28 mouse cellular contexts compared by ENCODE assay signal in the genomic region with DNA sequence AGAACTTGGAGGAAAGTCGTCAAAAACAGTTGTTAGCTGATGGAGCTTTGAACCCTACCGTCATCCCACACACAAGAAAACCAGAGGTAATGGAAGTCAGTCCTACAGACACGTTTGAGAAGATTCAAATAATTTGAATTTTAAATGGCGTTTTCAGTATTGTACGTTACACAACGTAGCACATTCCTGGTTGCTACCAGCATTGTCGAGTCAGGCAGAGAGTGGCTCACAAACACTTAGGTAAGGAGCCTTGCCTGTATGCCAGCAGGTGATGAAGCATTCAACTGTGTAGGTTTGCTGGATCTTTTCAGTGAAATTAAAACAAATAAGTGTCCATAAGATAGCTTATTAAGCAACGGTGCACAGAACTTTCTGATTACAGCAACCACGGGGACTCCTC. TPM values are rescaled to one million over a fixed set of nuclear protein-coding genes. Genes with fewer than 3 reads are reported as not detected.
DNase-seq lines count a peak whose midpoint lies in the region; ATAC-seq and TF ChIP-seq lines count a peak whose summit lies in the region.
"Had no signal": no experiment of that assay in that cellular context is flagged by ENCODE, and none has a peak within 500 bp of the region (broad histone marks: within the 10 kb centered on the region; RNA-seq: fewer than 3 reads in every experiment).

No protein-coding gene starts in this region.

- DNase-seq in forebrain, embryonic 11.5 days (ENCODE audit: low spot score), result no peak
- DNase-seq in forebrain, postnatal 0 days, result no peak
- DNase-seq in hindbrain, postnatal 0 days (ENCODE audit: low spot score), result no peak
- DNase-seq in forebrain, embryonic 14.5 days (ENCODE audit: low spot score), result no peak
- no peak for DNase-seq in right cerebral cortex, postnatal 4 days
- no peak for DNase-seq in lung, postnatal 4 days
- DNase-seq: adrenal gland, adult 2 months; cerebellum, adult 2 months; cerebellum, postnatal 25 days; gastrocnemius, postnatal 25 days; heart, adult 18-20 months; kidney, adult 11 months; kidney, postnatal 14 days; layer of hippocampus, adult 9-11 months; liver; lung, adult 2 months; lung, postnatal 10 days; right cerebral cortex, adult 18-20 months had no signal

- H3K4me3 ChIP-seq in forebrain, embryonic 11.5 days (ENCODE audit: low read depth, low read length), result no peak overlapping the region
- no peak overlapping the region for H3K4me3 ChIP-seq in forebrain, postnatal 0 days (ENCODE audit: low read depth, low read length)
- no peak overlapping the region for H3K4me3 ChIP-seq in hindbrain, embryonic 12.5 days
- H3K4me3 ChIP-seq in hindbrain, postnatal 0 days (ENCODE audit: low read length), result no peak overlapping the region
- no peak overlapping the region for H3K4me3 ChIP-seq in forebrain, embryonic 14.5 days (ENCODE audit: low read depth, low read length)
- H3K4me3 ChIP-seq in midbrain, embryonic 15.5 days, result no peak overlapping the region
- H3K4me3 ChIP-seq: erythroblast, embryonic 14.5 days; heart, embryonic 12.5 days; myocyte; neural tube, embryonic 12.5 days had no signal

- no peaks in the 10 kb centered on the region for H3K27me3 ChIP-seq in forebrain, embryonic 11.5 days (ENCODE audit: control insufficient read depth, insufficient read depth, low read length)
- H3K27me3 ChIP-seq in forebrain, postnatal 0 days (ENCODE audit: insufficient read depth, low read length), result no peaks in the 10 kb centered on the region
- peaks cover 4% of the 10 kb centered on the region; the same call in 1 of the 2 replicates for H3K27me3 ChIP-seq in hindbrain, embryonic 12.5 days
- no peaks in the 10 kb centered on the region for H3K27me3 ChIP-seq in hindbrain, postnatal 0 days (ENCODE audit: insufficient read depth, low read length)
- no peaks in the 10 kb centered on the region for H3K27me3 ChIP-seq in forebrain, embryonic 14.5 days (replicated peaks; ENCODE audit: control insufficient read depth, insufficient read depth, low read length)
- H3K27me3 ChIP-seq in midbrain, embryonic 15.5 days (replicated peaks), result no peaks in the 10 kb centered on the region
- H3K27me3 ChIP-seq: heart, embryonic 12.5 days; neural tube, embryonic 12.5 days had no signal

- H3K4me2 ChIP-seq in forebrain, embryonic 11.5 days (ENCODE audit: low read depth, low read length, severe bottlenecking), result peak overlapping the region; percentile 5; the same call in 1 of the 2 replicates
- H3K4me2 ChIP-seq in forebrain, postnatal 0 days (ENCODE audit: low read depth), result no peak overlapping the region
- H3K4me2 ChIP-seq in hindbrain, embryonic 12.5 days (replicated peaks), result no peak overlapping the region
- no peak overlapping the region for H3K4me2 ChIP-seq in hindbrain, postnatal 0 days (ENCODE audit: low read depth, low read length)
- H3K4me2 ChIP-seq in forebrain, embryonic 14.5 days (ENCODE audit: low read length), result no peak overlapping the region
- H3K4me2 ChIP-seq in midbrain, embryonic 15.5 days, result no peak overlapping the region
- H3K4me2 ChIP-seq: heart, embryonic 12.5 days; neural tube, embryonic 12.5 days had no signal

- peak; percentile 34 for ATAC-seq in forebrain, embryonic 11.5 days (replicated peaks; ENCODE audit: low FRiP score)
- ATAC-seq in forebrain, postnatal 0 days, result no peak
- peak; percentile 54; the same call in 1 of the 2 replicates for ATAC-seq in hindbrain, embryonic 12.5 days (ENCODE audit: low FRiP score)
- no peak for ATAC-seq in hindbrain, postnatal 0 days
- 0 out of 2 replicates have a peak, but pooled peaks have one; percentile 9 for ATAC-seq in forebrain, embryonic 14.5 days
- ATAC-seq in midbrain, embryonic 15.5 days (replicated peaks), result peak; percentile 43; the same call in 1 of the 2 replicates
- ATAC-seq: activated CD4-positive, CD25-positive, alpha-beta regulatory T cell, adult 4 months; CD4-positive, CD25-positive, alpha-beta regulatory T cell, adult 4 months; inflammation-experienced regulatory T-cells, adult 6 months had no signal

- WGBS in forebrain, embryonic 11.5 days, result 11% methylated on average over 9 of the region's 9 CpGs
- WGBS in forebrain, postnatal 0 days, result 16% methylated on average over 9 of the region's 9 CpGs
- WGBS in hindbrain, embryonic 12.5 days, result 23% methylated on average over 9 of the region's 9 CpGs
- 32% methylated on average over 9 of the region's 9 CpGs for WGBS in hindbrain, postnatal 0 days
- WGBS in forebrain, embryonic 14.5 days, result 5% methylated on average over 9 of the region's 9 CpGs
- 14% methylated on average over 9 of the region's 9 CpGs for WGBS in midbrain, embryonic 15.5 days

- TF ChIP-seq CTCF in forebrain, postnatal 0 days (IDR thresholded peaks at IDR 0.05; ENCODE audit: low read depth), result no peak
- TF ChIP-seq CTCF in hindbrain, postnatal 0 days (IDR thresholded peaks at IDR 0.05; ENCODE audit: low read depth), result no peak

- no peaks in the 10 kb centered on the region for H3K36me3 ChIP-seq in forebrain, embryonic 11.5 days (ENCODE audit: control insufficient read depth, insufficient read depth, low read length)
- H3K36me3 ChIP-seq in forebrain, postnatal 0 days (ENCODE audit: insufficient read depth), result no peaks in the 10 kb centered on the region
- no peaks in the 10 kb centered on the region for H3K36me3 ChIP-seq in hindbrain, embryonic 12.5 days
- H3K36me3 ChIP-seq in hindbrain, postnatal 0 days (ENCODE audit: insufficient read depth, low read length), result no peaks in the 10 kb centered on the region
- H3K36me3 ChIP-seq in forebrain, embryonic 14.5 days (ENCODE audit: control insufficient read depth, insufficient read depth, low read length), result no peaks in the 10 kb centered on the region
- H3K36me3 ChIP-seq in midbrain, embryonic 15.5 days (replicated peaks), result no peaks in the 10 kb centered on the region
- H3K36me3 ChIP-seq: heart, embryonic 12.5 days; neural tube, embryonic 12.5 days had no signal

- H3K4me1 ChIP-seq in forebrain, embryonic 11.5 days (replicated peaks; ENCODE audit: control insufficient read depth, insufficient read depth, low read length), result peaks cover 6% of the 10 kb centered on the region; the same call in 1 of the 2 replicates
- H3K4me1 ChIP-seq in forebrain, postnatal 0 days (ENCODE audit: insufficient read depth), result no peaks in the 10 kb centered on the region
- H3K4me1 ChIP-seq in hindbrain, embryonic 12.5 days, result peaks cover 9% of the 10 kb centered on the region
- no peaks in the 10 kb centered on the region for H3K4me1 ChIP-seq in hindbrain, postnatal 0 days (ENCODE audit: insufficient read depth, low read length)
- peaks cover 11% of the 10 kb centered on the region for H3K4me1 ChIP-seq in forebrain, embryonic 14.5 days (ENCODE audit: control insufficient read depth, insufficient read depth, low read length)
- peaks cover 19% of the 10 kb centered on the region for H3K4me1 ChIP-seq in midbrain, embryonic 15.5 days

- no peaks in the 10 kb centered on the region for H3K9me3 ChIP-seq in forebrain, embryonic 11.5 days (ENCODE audit: control insufficient read depth, low read length)
- no peaks in the 10 kb centered on the region for H3K9me3 ChIP-seq in forebrain, postnatal 0 days (ENCODE audit: low read length)
- H3K9me3 ChIP-seq in hindbrain, embryonic 12.5 days (replicated peaks), result no peaks in the 10 kb centered on the region
- H3K9me3 ChIP-seq in hindbrain, postnatal 0 days (ENCODE audit: low read length), result no peaks in the 10 kb centered on the region
- H3K9me3 ChIP-seq in forebrain, embryonic 14.5 days (replicated peaks; ENCODE audit: control insufficient read depth, low read length), result no peaks in the 10 kb centered on the region
- no peaks in the 10 kb centered on the region for H3K9me3 ChIP-seq in midbrain, embryonic 15.5 days
- H3K9me3 ChIP-seq: heart, embryonic 12.5 days; neural tube, embryonic 12.5 days had no signal

- H3K27ac ChIP-seq in forebrain, embryonic 11.5 days (ENCODE audit: low read depth, low read length), result peak overlapping the region; percentile 69
- H3K27ac ChIP-seq in forebrain, postnatal 0 days (ENCODE audit: low read depth, low read length), result no peak overlapping the region
- H3K27ac ChIP-seq in hindbrain, embryonic 12.5 days, result no peak overlapping the region
- no peak overlapping the region for H3K27ac ChIP-seq in hindbrain, postnatal 0 days
- no peak overlapping the region for H3K27ac ChIP-seq in forebrain, embryonic 14.5 days (ENCODE audit: low read depth, low read length)
- no peak overlapping the region for H3K27ac ChIP-seq in midbrain, embryonic 15.5 days
- H3K27ac ChIP-seq: liver, embryonic 14.5 days; neural tube, embryonic 12.5 days had no signal

- 0 out of 2 replicates have a peak overlapping the region, but pooled peaks have one; percentile 2 for H3K9ac ChIP-seq in forebrain, embryonic 11.5 days (ENCODE audit: low read length)
- H3K9ac ChIP-seq in forebrain, postnatal 0 days, result no peak overlapping the region
- H3K9ac ChIP-seq in hindbrain, embryonic 12.5 days, result no peak overlapping the region
- no peak overlapping the region for H3K9ac ChIP-seq in hindbrain, postnatal 0 days (replicated peaks; ENCODE audit: low read length)
- H3K9ac ChIP-seq in forebrain, embryonic 14.5 days (ENCODE audit: low read length), result no peak overlapping the region
- H3K9ac ChIP-seq in midbrain, embryonic 15.5 days, result no peak overlapping the region
- H3K9ac ChIP-seq: heart, embryonic 12.5 days; liver, embryonic 14.5 days; neural tube, embryonic 12.5 days had no signal

RNA-seq across cellular contexts. Expression of gene Ank2, which starts 36.0 kb away (rescaled TPM):
- polyA plus RNA-seq in forebrain, embryonic 11.5 days (2014; fragmentation: Nextera tagmentation; extraction: Ambion mirVana), result 76.3 and 78.8 TPM in 2 replicates
- total RNA-seq in forebrain, postnatal 0 days (2014; rRNA removed), result 508 and 575 TPM in 2 replicates
- polyA plus RNA-seq in forebrain, postnatal 0 days (2015; fragmentation: Nextera tagmentation; extraction: Ambion mirVana), result 62.0 and 160 TPM in 2 replicates
- 131 and 138 TPM in 2 replicates for polyA plus RNA-seq in hindbrain, embryonic 12.5 days (2016; fragmentation: Nextera tagmentation; extraction: Ambion mirVana)
- 497 and 567 TPM in 2 replicates for total RNA-seq in hindbrain, postnatal 0 days (2014; rRNA removed)
- 193 and 195 TPM in 2 replicates for polyA plus RNA-seq in hindbrain, postnatal 0 days (2015; fragmentation: Nextera tagmentation; extraction: Ambion mirVana)
- polyA plus RNA-seq in forebrain, embryonic 14.5 days (2014; fragmentation: Nextera tagmentation; extraction: Ambion mirVana), result 61.8 and 116 TPM in 2 replicates
- polyA plus RNA-seq in midbrain, embryonic 15.5 days (2015; fragmentation: Nextera tagmentation; extraction: Ambion mirVana), result 192 and 216 TPM in 2 replicates

Comparison
In these comparisons a context has a peak if more than half of its experiments do, and no peak if none do; other contexts are left out.
1. ATAC-seq: peak in forebrain, embryonic 11.5 days (single experiment), hindbrain, embryonic 12.5 days (single experiment), forebrain, embryonic 14.5 days (single experiment) and midbrain, embryonic 15.5 days (single experiment); none in forebrain, postnatal 0 days (single experiment) and hindbrain, postnatal 0 days (single experiment).